Mouse (Mus musculus): ENCODE measurements at regions not wholly inside any gene's neighbourhood (a gene's known extent, or its start where the extent isn't known, plus 50 kb on each side); places are given as distances from the start of the nearest gene placed in this dataset.

GRCm38 (mm10) chr15:68811041-68811440, 2310.3 kb upstream of the Lrrc6 start:
- 80% methylated on average over 4 of the region's 4 CpGs for WGBS
- H3K4me1 ChIP-seq (replicated peaks): no peaks in the 10 kb centered on the region

GRCm38 (mm10) chr15:68810593-68810992, 2309.9 kb upstream of the Lrrc6 start:
- Histone ChIP-seq H3K4me2 (no peak overlapping the region), H3K4me3 (replicated peaks) (no peak overlapping the region), H3K9me3 (no peaks in the 10 kb centered on the region), H3K9ac (replicated peaks) (no peak overlapping the region), H3K27me3 (no peaks in the 10 kb centered on the region), H3K4me1 (replicated peaks) (no peaks in the 10 kb centered on the region), H3K27ac (no peak overlapping the region), H3K36me3 (no peaks in the 10 kb centered on the region)
- ATAC-seq (ENCODE audit: insufficient number of reproducible peaks, insufficient read depth, low FRiP score, low TSS enrichment, low read depth): no peak
- WGBS: 89% methylated on average over 6 of the region's 6 CpGs

More at GRCm38 (mm10) chr15:68811041-68811440, 2310.3 kb upstream of the Lrrc6 start:
- ATAC-seq (ENCODE audit: insufficient number of reproducible peaks, insufficient read depth, low FRiP score, low TSS enrichment, low read depth): no peak
- Histone ChIP-seq H3K27ac (no peak overlapping the region), H3K9ac (replicated peaks) (no peak overlapping the region), H3K4me3 (replicated peaks) (no peak overlapping the region), H3K27me3 (no peaks in the 10 kb centered on the region), H3K4me2 (no peak overlapping the region), H3K9me3 (no peaks in the 10 kb centered on the region), H3K36me3 (no peaks in the 10 kb centered on the region)

- no peak overlapping the region for H3K4me3 ChIP-seq (replicated peaks)
- no peaks in the 10 kb centered on the region for H3K9me3 ChIP-seq
- H3K4me2 ChIP-seq: no peak overlapping the region
- no peak overlapping the region for H3K9ac ChIP-seq (replicated peaks)
- no peak overlapping the region for H3K27ac ChIP-seq
- no peaks in the 10 kb centered on the region for H3K36me3 ChIP-seq
- H3K27me3 ChIP-seq: no peaks in the 10 kb centered on the region
- ATAC-seq (ENCODE audit: insufficient number of reproducible peaks, insufficient read depth, low FRiP score, low TSS enrichment, low read depth): no peak
- WGBS: 86% methylated on average over 1 of the region's 1 CpGs
- no peaks in the 10 kb centered on the region for H3K4me1 ChIP-seq (replicated peaks)
Observed at GRCm38 (mm10) chr15:68808175-68808574, 2307.5 kb upstream of the Lrrc6 start.

GRCm38 (mm10) chr15:68804254-68804653, 2303.5 kb upstream of the Lrrc6 start:
- no peak overlapping the region for H3K27ac ChIP-seq
- WGBS: 98% methylated on average over 1 of the region's 1 CpGs
- H3K36me3 ChIP-seq: no peaks in the 10 kb centered on the region
- no peaks in the 10 kb centered on the region for H3K27me3 ChIP-seq
- no peak for ATAC-seq (ENCODE audit: insufficient number of reproducible peaks, insufficient read depth, low FRiP score, low TSS enrichment, low read depth)
- H3K4me1 ChIP-seq (replicated peaks): no peaks in the 10 kb centered on the region
- no peaks in the 10 kb centered on the region for H3K9me3 ChIP-seq
- H3K4me2 ChIP-seq: no peak overlapping the region
- no peak overlapping the region for H3K4me3 ChIP-seq (replicated peaks)
- no peak overlapping the region for H3K9ac ChIP-seq (replicated peaks)

- no peaks in the 10 kb centered on the region for H3K36me3 ChIP-seq
- H3K4me3 ChIP-seq (replicated peaks): no peak overlapping the region
- no peak overlapping the region for H3K27ac ChIP-seq
- no peaks in the 10 kb centered on the region for H3K9me3 ChIP-seq
- no peak for ATAC-seq (ENCODE audit: insufficient number of reproducible peaks, insufficient read depth, low FRiP score, low TSS enrichment, low read depth)
- H3K4me1 ChIP-seq (replicated peaks): no peaks in the 10 kb centered on the region
- WGBS: 78% methylated on average over 4 of the region's 4 CpGs
- no peaks in the 10 kb centered on the region for H3K27me3 ChIP-seq
- H3K4me2 ChIP-seq: no peak overlapping the region
- no peak overlapping the region for H3K9ac ChIP-seq (replicated peaks)
Observed at GRCm38 (mm10) chr15:68801763-68802162, 2301.1 kb upstream of the Lrrc6 start.

GRCm38 (mm10) chr15:68797406-68797805, 2296.7 kb upstream of the Lrrc6 start:
- H3K4me2 ChIP-seq: no peak overlapping the region
- 85% methylated on average over 2 of the region's 2 CpGs for WGBS
- H3K9me3 ChIP-seq: no peaks in the 10 kb centered on the region
- ATAC-seq (ENCODE audit: insufficient number of reproducible peaks, insufficient read depth, low FRiP score, low TSS enrichment, low read depth): no peak
- H3K4me3 ChIP-seq (replicated peaks): no peak overlapping the region
- no peaks in the 10 kb centered on the region for H3K4me1 ChIP-seq (replicated peaks)
- H3K27ac ChIP-seq: no peak overlapping the region
- no peaks in the 10 kb centered on the region for H3K27me3 ChIP-seq
- H3K9ac ChIP-seq (replicated peaks): no peak overlapping the region
- no peaks in the 10 kb centered on the region for H3K36me3 ChIP-seq

- no peak overlapping the region for H3K4me3 ChIP-seq (replicated peaks)
- no peaks in the 10 kb centered on the region for H3K36me3 ChIP-seq
- H3K27ac ChIP-seq: no peak overlapping the region
- no peak for ATAC-seq (ENCODE audit: insufficient number of reproducible peaks, insufficient read depth, low FRiP score, low TSS enrichment, low read depth)
- H3K27me3 ChIP-seq: no peaks in the 10 kb centered on the region
- no peak overlapping the region for H3K9ac ChIP-seq (replicated peaks)
- no peaks in the 10 kb centered on the region for H3K4me1 ChIP-seq (replicated peaks)
- WGBS: 70% methylated on average over 4 of the region's 4 CpGs
- H3K4me2 ChIP-seq: no peak overlapping the region
- no peaks in the 10 kb centered on the region for H3K9me3 ChIP-seq
Observed at GRCm38 (mm10) chr15:68795239-68795960, 2294.7 kb upstream of the Lrrc6 start.

GRCm38 (mm10) chr15:68759948-68760347, 2259.2 kb upstream of the Lrrc6 start:
- H3K36me3 ChIP-seq: no peaks in the 10 kb centered on the region
- H3K4me2 ChIP-seq: no peak overlapping the region
- H3K27ac ChIP-seq: no peak overlapping the region
- no peaks in the 10 kb centered on the region for H3K9me3 ChIP-seq
- H3K4me1 ChIP-seq (replicated peaks): no peaks in the 10 kb centered on the region
- no peak overlapping the region for H3K4me3 ChIP-seq (replicated peaks)
- 73% methylated on average over 1 of the region's 1 CpGs for WGBS
- no peak overlapping the region for H3K9ac ChIP-seq (replicated peaks)
- no peaks in the 10 kb centered on the region for H3K27me3 ChIP-seq
- ATAC-seq (ENCODE audit: insufficient number of reproducible peaks, insufficient read depth, low FRiP score, low TSS enrichment, low read depth): no peak

- no peak for ATAC-seq (ENCODE audit: insufficient number of reproducible peaks, insufficient read depth, low FRiP score, low TSS enrichment, low read depth)
- 95% methylated on average over 1 of the region's 1 CpGs for WGBS
Observed at GRCm38 (mm10) chr15:68755255-68755654, 2254.5 kb upstream of the Lrrc6 start.

GRCm38 (mm10) chr15:68754834-68755233, 2254.1 kb upstream of the Lrrc6 start:
- Histone ChIP-seq H3K9ac (replicated peaks) (no peak overlapping the region), H3K9me3 (no peaks in the 10 kb centered on the region), H3K4me3 (replicated peaks) (no peak overlapping the region), H3K27ac (no peak overlapping the region), H3K36me3 (no peaks in the 10 kb centered on the region), H3K27me3 (no peaks in the 10 kb centered on the region), H3K4me2 (no peak overlapping the region), H3K4me1 (replicated peaks) (no peaks in the 10 kb centered on the region)
- WGBS: 78% methylated on average over 4 of the region's 4 CpGs
- ATAC-seq (ENCODE audit: insufficient number of reproducible peaks, insufficient read depth, low FRiP score, low TSS enrichment, low read depth): no peak

More at GRCm38 (mm10) chr15:68755255-68755654, 2254.5 kb upstream of the Lrrc6 start:
- H3K9me3 ChIP-seq: no peaks in the 10 kb centered on the region
- no peaks in the 10 kb centered on the region for H3K27me3 ChIP-seq
- no peaks in the 10 kb centered on the region for H3K4me1 ChIP-seq (replicated peaks)
- H3K27ac ChIP-seq: no peak overlapping the region
- H3K4me2 ChIP-seq: no peak overlapping the region
- no peak overlapping the region for H3K9ac ChIP-seq (replicated peaks)
- no peaks in the 10 kb centered on the region for H3K36me3 ChIP-seq
- H3K4me3 ChIP-seq (replicated peaks): no peak overlapping the region

GRCm38 (mm10) chr15:68739344-68739743, 2238.6 kb upstream of the Lrrc6 start:
- no peaks in the 10 kb centered on the region for H3K9me3 ChIP-seq
- H3K9ac ChIP-seq (replicated peaks): no peak overlapping the region
- no peaks in the 10 kb centered on the region for H3K27me3 ChIP-seq
- H3K27ac ChIP-seq: no peak overlapping the region
- H3K4me1 ChIP-seq (replicated peaks): no peaks in the 10 kb centered on the region
- no peak overlapping the region for H3K4me3 ChIP-seq (replicated peaks)
- 85% methylated on average over 7 of the region's 7 CpGs for WGBS
- ATAC-seq (ENCODE audit: insufficient number of reproducible peaks, insufficient read depth, low FRiP score, low TSS enrichment, low read depth): no peak
- no peaks in the 10 kb centered on the region for H3K36me3 ChIP-seq
- no peak overlapping the region for H3K4me2 ChIP-seq

GRCm38 (mm10) chr15:68721250-68721649, 2220.5 kb upstream of the Lrrc6 start:
- 60% methylated on average over 5 of the region's 5 CpGs for WGBS

More at GRCm38 (mm10) chr15:68721250-68721649, 2220.5 kb upstream of the Lrrc6 start:
- ATAC-seq (ENCODE audit: insufficient number of reproducible peaks, insufficient read depth, low FRiP score, low TSS enrichment, low read depth): no peak
- no peaks in the 10 kb centered on the region for H3K9me3 ChIP-seq
- H3K9ac ChIP-seq (replicated peaks): no peak overlapping the region
- no peak overlapping the region for H3K27ac ChIP-seq
- H3K4me3 ChIP-seq (replicated peaks): no peak overlapping the region
- no peak overlapping the region for H3K4me2 ChIP-seq
- H3K36me3 ChIP-seq: no peaks in the 10 kb centered on the region
- H3K4me1 ChIP-seq (replicated peaks): peaks cover 4% of the 10 kb centered on the region
- no peaks in the 10 kb centered on the region for H3K27me3 ChIP-seq

Data from limb, embryonic 12.5 days (tissue).